Mouse (Mus musculus) midbrain, embryonic 14.5 days (tissue): ENCODE results near the gene Rabggta. TPM values are rescaled to one million over a fixed set of nuclear protein-coding genes. Genes with fewer than 3 reads are reported as not detected.

Source experiments
- ATAC-seq: fragments of 200-750 bp; cut with Nextera tagmentation; 2 replicates; pipeline ENCODE4 v1.8.0; 2017; ENCODE audit warnings: moderate number of reproducible peaks, moderate library complexity; ENCODE audit not compliant: low FRiP score, low TSS enrichment
- DNase-seq: peaks from one replicate; pipeline ENCODE4 v3.0.0-alpha.2; 2015
- H3K27ac ChIP-seq: fragments of 300-500 bp; sonication (generic); replicated peaks from 2 replicates; pipeline ENCODE4 v1.5.1; 2014; ENCODE audit warnings: mild to moderate bottlenecking, low read depth, low read length, moderate library complexity
- H3K27me3 ChIP-seq: fragments of 300-500 bp; sonication (generic); 2 replicates; pipeline ENCODE4 v1.6.1; 2014; ENCODE audit warnings: low read length, control low read depth, mixed read lengths; ENCODE audit not compliant: control insufficient read depth, insufficient read depth
- H3K36me3 ChIP-seq: fragments of 300-500 bp; sonication (generic); 2 replicates; pipeline ENCODE4 v1.6.1; 2014; ENCODE audit warnings: low read length, control low read depth; ENCODE audit not compliant: control insufficient read depth, insufficient read depth
- H3K4me1 ChIP-seq: fragments of 300-500 bp; sonication (generic); 2 replicates; pipeline ENCODE4 v1.6.1; 2014; ENCODE audit warnings: mild to moderate bottlenecking, antibody characterized with exemption, low read length, control low read depth; ENCODE audit not compliant: control insufficient read depth, insufficient read depth
- H3K4me2 ChIP-seq: fragments of 300-500 bp; sonication (generic); 2 replicates; pipeline ENCODE4 v1.6.1; 2014; ENCODE audit warnings: mild to moderate bottlenecking, low read length, moderate library complexity
- H3K4me3 ChIP-seq: fragments of 300-500 bp; sonication (generic); replicated peaks from 2 replicates; pipeline ENCODE4 v1.5.1; 2014; ENCODE audit warnings: low read depth, low read length
- H3K9ac ChIP-seq: fragments of 300-500 bp; sonication (generic); replicated peaks from 2 replicates; pipeline ENCODE4 v1.6.1; 2014; ENCODE audit warnings: mild to moderate bottlenecking, low read length, moderate library complexity
- H3K9me3 ChIP-seq: fragments of 300-500 bp; sonication (generic); 2 replicates; pipeline ENCODE4 v1.6.1; 2016; ENCODE audit warnings: low read length, control low read depth, mixed read lengths; ENCODE audit not compliant: control insufficient read depth
- WGBS: fragments of 180-500 bp; shearing (Covaris S2); extraction: QIAGEN DNeasy Blood & Tissue Kit; methylation state at CpG from one replicate; pipeline ENCODE4 v1.1.7; 2014; 5-methylcytosine and 5-hydroxymethylcytosine counted together
- polyA plus RNA-seq: library from polyadenylated mRNA; unstranded; fragments of >200 nt; fragmentation: Nextera tagmentation; extraction: Ambion mirVana; gene quantifications from 2 replicates; pipeline ENCODE4 v1.2.1, GENCODE M21; 2014

Gene Rabggta
- polyA plus RNA-seq, 1 experiment from 2014 or later, result 39.4 TPM

DNA sequence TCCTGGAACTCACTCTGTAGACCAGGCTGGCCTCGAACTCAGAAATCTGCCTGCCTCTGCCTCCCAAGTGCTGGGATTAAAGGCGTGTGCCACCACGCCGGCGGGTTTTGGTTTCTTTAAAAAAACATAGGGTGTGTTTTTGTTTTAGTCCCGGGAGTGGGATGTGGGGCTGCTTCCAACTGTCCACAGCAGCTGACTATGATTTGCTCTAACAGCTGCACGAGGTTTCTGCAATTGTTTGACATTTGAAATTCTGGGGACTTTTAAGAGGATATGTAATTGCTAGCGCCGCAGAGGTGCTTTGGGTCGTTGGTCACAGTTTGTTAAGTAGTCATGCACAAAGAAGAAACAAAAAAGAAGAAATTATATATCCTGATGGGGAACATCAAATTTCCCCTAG lies 32.6 kb downstream of the Rabggta start:
- 88% methylated on average over 10 of the region's 10 CpGs for WGBS
- no peak for DNase-seq
- Histone ChIP-seq H3K4me2 (no peak overlapping the region), H3K9me3 (no peaks in the 10 kb centered on the region), H3K9ac (no peak overlapping the region), H3K4me3 (no peak overlapping the region), H3K27me3 (no peaks in the 10 kb centered on the region), H3K36me3 (no peaks in the 10 kb centered on the region), H3K4me1 (no peaks in the 10 kb centered on the region), H3K27ac (no peak overlapping the region)
- ATAC-seq, result no peak

DNA sequence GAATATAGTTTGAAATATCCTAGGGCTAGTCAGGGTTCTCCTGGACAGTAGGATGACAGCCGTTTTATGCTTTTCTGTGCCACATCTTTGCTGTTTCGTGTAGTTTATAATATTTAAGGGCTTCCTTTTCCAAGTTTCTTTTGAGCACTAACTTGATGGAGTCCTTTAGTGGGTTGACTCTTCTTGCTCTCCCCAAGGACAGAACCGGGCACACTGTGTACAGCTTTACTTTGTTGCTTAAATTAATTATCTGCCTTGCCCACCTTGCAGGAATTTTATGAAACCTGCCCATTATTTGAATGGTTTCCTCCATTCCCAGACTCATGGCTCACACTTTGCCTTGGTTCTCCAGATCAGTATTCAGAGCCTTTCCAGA lies 40.0 kb downstream of the Rabggta start:
- ATAC-seq, result peak; percentile 35

GRCm38 (mm10) chr14:55681160-55682117 lies 40.6 kb downstream of the Rabggta start, which contains the start of gene Tinf2:
Tinf2 (minus strand) TSS chr14:55681820.
- Histone ChIP-seq H3K36me3 (peaks cover 42% of the 10 kb centered on the region), H3K9ac (peak within 1 kb of the TSS; percentile 63), H3K4me3 (peak within 1 kb of the TSS; percentile 77), H3K4me2 (peak within 1 kb of the TSS; percentile 96), H3K27ac (peak within 1 kb of the TSS; percentile 66), H3K27me3 (no peaks in the 10 kb centered on the region), H3K4me1 (peaks cover 6% of the 10 kb centered on the region), H3K9me3 (no peaks in the 10 kb centered on the region)
- DNase-seq, result peak; percentile 99
- under 1% methylated on average over 66 of the region's 66 CpGs for WGBS
- ATAC-seq, result peak; percentile 99

More for the DNA sequence above, 40.0 kb downstream of the Rabggta start:
- Histone ChIP-seq H3K27me3 (no peaks in the 10 kb centered on the region), H3K4me3 (peak overlapping the region; percentile 77), H3K36me3 (peaks cover 35% of the 10 kb centered on the region), H3K4me2 (peak overlapping the region; percentile 96), H3K9me3 (no peaks in the 10 kb centered on the region), H3K4me1 (peaks cover 6% of the 10 kb centered on the region), H3K9ac (0 out of 2 replicates have a peak overlapping the region, but pooled peaks have one; percentile 63), H3K27ac (peak overlapping the region; percentile 66; the same call in 1 of the 2 replicates)
- no peak for DNase-seq
- 14% methylated on average over 3 of the region's 3 CpGs for WGBS

- peaks cover 56% of the 10 kb centered on the region for H3K36me3 ChIP-seq
- no peaks in the 10 kb centered on the region for H3K27me3 ChIP-seq
- H3K9ac ChIP-seq, result no peak overlapping the region
- no peak for ATAC-seq
- no peak overlapping the region for H3K4me3 ChIP-seq
- WGBS, result 87% methylated on average over 4 of the region's 4 CpGs
- no peak for DNase-seq
- H3K4me2 ChIP-seq, result no peak overlapping the region
- no peak overlapping the region for H3K27ac ChIP-seq
- no peaks in the 10 kb centered on the region for H3K9me3 ChIP-seq
- peaks cover 10% of the 10 kb centered on the region for H3K4me1 ChIP-seq
Measured at GRCm38 (mm10) chr14:55677615-55678014, 44.4 kb downstream of the Rabggta start.

DNA sequence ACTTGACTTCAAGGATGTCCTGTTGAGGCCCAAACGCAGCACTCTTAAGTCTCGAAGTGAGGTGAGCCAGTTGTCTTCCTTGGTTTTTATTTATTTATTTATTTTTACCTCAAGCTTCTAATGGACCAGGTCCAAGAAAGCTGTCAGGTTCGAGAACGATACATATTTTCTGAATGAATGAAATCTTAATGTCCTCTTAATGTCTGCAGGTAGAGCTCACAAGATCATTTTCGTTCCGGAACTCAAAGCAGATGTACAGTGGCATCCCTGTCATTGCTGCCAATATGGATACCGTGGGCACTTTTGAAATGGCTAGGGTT lies 49.4 kb downstream of the Rabggta start:
- Histone ChIP-seq H3K4me2 (peak overlapping the region; percentile 97), H3K9ac (peak overlapping the region; percentile 34; the same call in 1 of the 2 replicates), H3K36me3 (peaks cover 27% of the 10 kb centered on the region), H3K9me3 (no peaks in the 10 kb centered on the region), H3K4me1 (peaks cover 14% of the 10 kb centered on the region), H3K27ac (no peak overlapping the region), H3K4me3 (peak overlapping the region; percentile 51), H3K27me3 (no peaks in the 10 kb centered on the region)
- ATAC-seq (no peak), DNase-seq (no peak)
- 84% methylated on average over 7 of the region's 7 CpGs for WGBS

GRCm38 (mm10) chr14:55671833-55672740 lies 50.0 kb downstream of the Rabggta start, which contains the start of the genes Gmpr2 and Nedd8:
Gmpr2 (plus strand) TSS chr14:55671941.
Nedd8 (minus strand) TSS chr14:55672124.
- 1% methylated on average over 38 of the region's 38 CpGs for WGBS
- H3K9ac ChIP-seq, result peak within 1 kb of the TSS; percentile 70

GRCm38 (mm10) chr14:55671486-55671832 lies 50.6 kb downstream of the Rabggta start:
- Histone ChIP-seq H3K9ac (peak overlapping the region; percentile 70), H3K27me3 (no peaks in the 10 kb centered on the region), H3K4me1 (peaks cover 14% of the 10 kb centered on the region), H3K4me2 (peak overlapping the region; percentile 97), H3K27ac (peak overlapping the region; percentile 86), H3K4me3 (peak overlapping the region; percentile 51), H3K9me3 (no peaks in the 10 kb centered on the region), H3K36me3 (peaks cover 20% of the 10 kb centered on the region)
- ATAC-seq (peak; percentile 52; the same call in 1 of the 2 replicates), DNase-seq (no peak)
- under 1% methylated on average over 12 of the region's 12 CpGs for WGBS

More at GRCm38 (mm10) chr14:55671833-55672740, 50.0 kb downstream of the Rabggta start, which contains the start of the genes Gmpr2 and Nedd8:
- peak; percentile 97 for ATAC-seq
- no peaks in the 10 kb centered on the region for H3K27me3 ChIP-seq
- H3K9me3 ChIP-seq, result no peaks in the 10 kb centered on the region
- H3K4me1 ChIP-seq, result peaks cover 14% of the 10 kb centered on the region
- peak within 1 kb of the TSS; percentile 86 for H3K27ac ChIP-seq
- H3K4me3 ChIP-seq, result peak within 1 kb of the TSS; percentile 51
- peak within 1 kb of the TSS; percentile 97 for H3K4me2 ChIP-seq
- peak; percentile 96 for DNase-seq
- H3K36me3 ChIP-seq, result peaks cover 21% of the 10 kb centered on the region
